Mouse (Mus musculus) heart, postnatal 4 days (tissue): ENCODE data around the gene Rere. TPM values are rescaled to one million over a fixed set of nuclear protein-coding genes. Genes with fewer than 3 reads are reported as not detected.
A peak's percentile ranks its signal among the peaks of the same experiment; 100 is the strongest.

Experiments
- DNase-seq: peaks from one replicate; pipeline ENCODE4 v3.0.0; 2021
- total RNA-seq, 2 experiments: library from RNA; stranded (reverse); gene quantifications; 2 replicates each; pipeline ENCODE4 v1.2.3; 2021

Gene Rere
- total RNA-seq, 2 experiments from 2014 or later = 70.0 to 72.5 TPM

DNA sequence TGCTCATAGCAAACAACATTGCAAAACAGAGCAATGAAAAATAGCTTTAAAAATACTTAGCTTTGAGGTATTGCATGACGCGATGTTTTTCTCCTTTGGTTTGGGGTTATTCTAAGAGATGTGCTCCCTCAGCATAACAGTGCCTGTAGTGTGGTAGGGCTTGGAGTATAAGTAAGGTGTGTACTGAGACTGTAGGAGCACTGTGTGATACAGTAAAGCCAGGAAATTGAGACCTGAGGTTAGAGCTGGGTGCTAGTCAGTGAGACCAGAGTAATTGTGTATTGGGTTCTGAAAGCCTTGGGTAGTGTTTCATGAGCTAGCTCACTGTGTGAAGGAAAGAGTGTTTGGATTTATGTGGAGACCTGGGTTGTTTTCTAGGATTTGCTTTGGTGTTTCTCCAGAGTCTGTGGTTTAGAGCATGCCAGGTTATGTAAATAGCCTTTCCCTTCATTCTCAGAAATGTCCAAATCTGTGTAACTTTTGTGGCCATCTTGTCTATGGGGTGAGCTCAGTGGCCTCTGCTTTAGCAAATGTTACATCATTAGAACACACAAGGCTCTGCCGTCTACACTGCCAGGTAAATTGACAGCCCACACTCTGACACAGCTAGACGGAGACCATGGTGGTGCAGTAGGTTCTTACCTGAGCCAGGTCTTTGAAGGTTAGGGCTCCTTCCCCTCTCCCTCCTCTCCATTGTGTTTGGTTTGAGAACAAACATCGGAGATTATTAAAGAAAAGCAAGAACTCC lies 152.6 kb downstream of the Rere start:
- no peak for DNase-seq

DNA sequence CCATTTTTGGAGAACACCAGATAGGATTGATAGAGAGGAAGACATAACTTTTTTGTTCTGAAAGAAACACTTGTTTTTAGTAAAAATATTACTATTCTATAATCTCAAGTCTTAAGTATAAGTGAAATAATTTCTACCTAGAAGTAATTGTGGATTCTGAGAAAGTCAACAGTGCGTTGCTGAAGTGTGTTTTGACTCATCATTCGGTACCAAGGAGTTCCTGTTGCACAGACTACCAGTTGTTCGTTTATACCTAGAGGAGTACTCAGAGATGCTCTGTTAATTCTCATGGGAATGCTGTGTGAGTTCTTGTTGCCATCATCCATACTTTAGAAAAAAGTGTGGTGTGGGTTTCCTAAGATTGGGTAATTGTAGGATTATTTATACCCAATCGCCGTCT lies 154.1 kb downstream of the Rere start:
- no peak for DNase-seq

DNA sequence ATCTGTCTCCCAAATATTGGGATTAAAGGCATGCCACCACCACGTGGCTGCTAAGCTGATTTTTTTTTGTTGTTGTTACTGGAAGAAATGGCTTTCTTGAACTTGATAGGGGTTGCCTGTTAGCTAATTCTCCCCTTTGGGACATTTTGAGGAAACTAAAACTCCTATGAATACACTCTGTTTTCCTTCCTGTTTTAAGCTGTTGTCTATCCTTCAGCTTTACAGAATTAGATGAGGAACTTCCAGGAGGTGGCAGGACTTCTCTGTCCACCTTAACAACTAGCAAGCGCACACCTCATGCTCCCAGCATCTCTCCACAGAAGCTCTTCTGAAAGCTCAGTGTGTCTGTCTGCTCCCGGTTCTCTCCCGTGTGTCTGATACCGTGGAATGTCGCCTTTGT lies 157.2 kb downstream of the Rere start:
- DNase-seq = no peak

DNA sequence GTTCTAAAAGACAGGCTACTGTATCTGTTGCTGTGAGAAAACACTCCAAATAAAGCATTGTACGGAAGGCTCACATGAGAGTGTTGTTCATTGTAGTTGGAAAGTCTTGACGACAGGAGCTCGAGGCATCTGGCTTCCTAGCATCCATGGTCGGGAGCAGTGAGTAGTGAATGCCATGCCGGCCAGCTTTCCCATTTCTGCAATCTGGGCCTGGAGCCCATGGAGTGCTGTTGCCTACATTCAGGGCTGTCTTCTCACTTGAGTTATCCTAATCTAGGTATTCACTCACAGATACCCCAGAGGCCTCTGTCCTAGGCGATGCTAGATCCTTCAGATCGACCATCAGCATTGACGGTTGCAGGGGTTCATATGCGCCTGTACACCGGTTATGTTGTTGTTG lies 160.5 kb downstream of the Rere start:
- no peak for DNase-seq

DNA sequence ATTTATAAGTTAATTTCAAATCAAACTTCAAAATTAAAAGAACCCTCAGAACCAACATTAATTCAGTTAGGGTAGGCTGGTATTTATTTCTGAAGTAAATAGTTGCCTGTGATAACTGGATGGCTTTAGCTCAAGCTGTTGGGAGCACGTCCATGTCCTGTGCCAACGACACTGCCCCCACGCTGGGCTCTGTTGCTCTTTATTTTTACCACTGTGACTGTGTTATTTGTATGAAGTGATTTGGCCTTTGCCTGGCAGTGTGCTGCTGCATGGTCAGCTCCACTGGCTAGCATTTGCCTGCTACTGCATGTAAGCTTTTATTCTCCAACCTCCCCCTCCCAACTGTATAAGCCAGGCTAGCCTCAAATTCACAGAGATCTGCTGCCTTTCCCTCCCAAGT lies 162.6 kb downstream of the Rere start:
- peak; percentile 40 for DNase-seq

DNA sequence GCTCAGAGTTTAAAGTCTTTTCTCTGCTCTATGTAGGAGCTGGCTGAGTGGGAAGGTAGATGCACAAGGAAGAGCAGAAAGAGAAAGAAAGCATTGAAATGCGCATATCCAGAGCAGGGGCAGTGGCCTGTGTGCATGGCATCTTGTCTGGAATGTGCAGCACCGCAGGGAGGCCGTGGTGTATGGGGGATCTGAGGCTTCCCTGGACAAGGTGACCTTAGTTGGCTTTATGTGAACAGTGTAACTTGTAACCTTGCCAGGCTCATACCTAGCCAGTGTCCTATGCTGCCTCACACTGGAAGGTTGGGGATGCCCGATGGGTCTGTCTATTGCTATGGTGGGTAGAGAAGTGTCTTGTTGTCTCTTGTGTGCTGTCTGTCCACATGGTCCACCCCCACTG lies 165.2 kb downstream of the Rere start:
- peak; percentile 45 for DNase-seq

DNA sequence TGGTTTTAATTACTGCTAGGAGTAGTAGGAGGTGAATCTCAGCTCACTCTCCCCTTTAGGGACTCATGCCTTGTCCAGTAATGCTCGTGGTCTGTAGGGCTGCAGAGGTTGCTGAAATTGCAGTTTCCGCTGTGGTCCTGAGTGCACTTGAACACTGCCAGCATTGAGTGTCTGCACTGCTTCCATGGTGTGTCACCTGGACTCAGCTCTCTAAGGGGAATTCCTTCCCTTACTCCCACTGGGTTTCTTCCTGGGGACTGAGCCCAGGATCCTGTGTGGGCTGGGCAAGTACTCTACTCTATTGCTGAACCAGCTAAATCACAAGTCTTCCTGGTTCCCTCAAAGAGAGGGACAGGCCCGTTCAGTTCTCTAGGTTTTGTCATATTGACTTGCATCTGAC lies 166.1 kb downstream of the Rere start:
- DNase-seq = no peak

DNA sequence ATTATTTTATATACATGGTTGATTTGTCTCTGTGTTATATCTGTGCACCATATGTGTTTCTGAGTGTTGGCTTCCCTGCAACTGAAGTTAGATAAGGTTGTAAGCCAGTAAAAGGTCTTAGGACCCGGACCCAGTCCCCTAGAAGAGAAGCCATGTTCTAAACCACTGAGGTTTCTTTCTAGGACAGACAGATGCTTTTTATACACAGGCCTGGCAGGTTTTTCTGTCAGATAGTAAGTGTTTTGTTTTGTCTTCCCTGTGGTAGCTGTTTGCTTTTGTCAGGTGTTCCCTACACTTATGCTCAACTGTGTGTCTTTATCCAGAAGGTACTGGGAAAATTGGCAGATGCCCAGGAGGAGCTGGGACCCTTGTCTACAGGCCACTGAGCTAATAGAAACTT lies 167.0 kb downstream of the Rere start:
- no peak for DNase-seq

DNA sequence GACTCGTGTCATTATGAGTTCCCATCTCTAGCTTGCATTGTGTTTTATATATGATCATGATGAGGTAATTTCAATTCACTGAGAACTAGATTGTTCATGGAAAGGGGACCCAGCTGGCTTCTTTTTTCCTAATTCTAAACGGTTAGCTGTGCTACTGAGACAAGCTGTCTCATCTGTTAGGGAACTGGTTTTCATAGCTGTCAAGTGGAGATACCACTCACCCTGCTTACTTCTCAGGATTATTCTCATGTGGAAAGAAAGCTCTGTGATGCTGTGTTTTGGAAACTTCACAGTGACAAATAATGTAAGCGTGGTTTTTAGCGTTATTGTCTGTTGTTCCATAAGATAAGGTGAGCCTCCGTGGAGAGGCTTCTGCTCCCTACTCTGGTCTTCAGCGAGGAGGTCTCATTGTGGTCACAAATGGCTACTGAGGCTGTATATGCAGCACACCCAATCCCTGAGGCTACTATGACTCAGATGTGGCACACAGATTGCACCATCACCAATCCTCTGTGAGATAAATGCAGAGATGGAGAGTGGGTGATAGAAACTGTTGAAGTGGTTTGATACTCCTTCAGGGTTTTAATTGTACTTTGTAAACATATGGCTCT lies 168.7 kb downstream of the Rere start:
- no peak for DNase-seq

DNA sequence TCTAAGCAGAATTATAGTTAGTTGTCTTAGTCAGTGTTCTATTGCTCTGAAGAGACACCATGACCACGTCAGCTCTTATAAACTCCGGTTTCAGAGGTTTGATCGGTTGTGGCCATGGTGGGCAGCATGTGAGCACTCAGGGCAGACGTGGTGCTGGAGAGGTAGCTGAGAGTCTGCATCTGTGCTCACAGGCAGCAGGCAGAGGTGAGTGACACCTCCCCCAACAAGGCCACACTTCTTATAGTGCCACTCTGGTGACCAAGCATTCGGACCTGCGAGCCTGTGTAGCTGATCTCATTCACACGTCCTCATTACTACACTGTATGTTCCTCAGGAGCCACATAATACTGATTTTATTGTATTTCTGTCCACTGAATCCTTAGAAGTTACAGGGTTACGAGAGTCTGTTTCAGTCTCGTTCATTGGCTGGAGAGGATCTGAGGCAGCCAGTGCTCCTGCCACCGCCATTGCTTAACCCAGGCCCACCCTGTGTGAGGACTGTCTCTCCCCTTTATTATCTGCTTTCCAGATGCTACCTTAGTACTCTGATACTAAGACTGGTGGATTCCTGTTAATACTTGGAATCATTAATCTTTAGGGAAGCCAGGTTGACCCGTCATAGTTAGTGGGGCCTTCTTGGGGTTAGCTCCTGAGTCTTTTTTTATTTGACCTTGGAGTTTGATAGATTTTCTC lies 170.9 kb downstream of the Rere start:
- no peak for DNase-seq

DNA sequence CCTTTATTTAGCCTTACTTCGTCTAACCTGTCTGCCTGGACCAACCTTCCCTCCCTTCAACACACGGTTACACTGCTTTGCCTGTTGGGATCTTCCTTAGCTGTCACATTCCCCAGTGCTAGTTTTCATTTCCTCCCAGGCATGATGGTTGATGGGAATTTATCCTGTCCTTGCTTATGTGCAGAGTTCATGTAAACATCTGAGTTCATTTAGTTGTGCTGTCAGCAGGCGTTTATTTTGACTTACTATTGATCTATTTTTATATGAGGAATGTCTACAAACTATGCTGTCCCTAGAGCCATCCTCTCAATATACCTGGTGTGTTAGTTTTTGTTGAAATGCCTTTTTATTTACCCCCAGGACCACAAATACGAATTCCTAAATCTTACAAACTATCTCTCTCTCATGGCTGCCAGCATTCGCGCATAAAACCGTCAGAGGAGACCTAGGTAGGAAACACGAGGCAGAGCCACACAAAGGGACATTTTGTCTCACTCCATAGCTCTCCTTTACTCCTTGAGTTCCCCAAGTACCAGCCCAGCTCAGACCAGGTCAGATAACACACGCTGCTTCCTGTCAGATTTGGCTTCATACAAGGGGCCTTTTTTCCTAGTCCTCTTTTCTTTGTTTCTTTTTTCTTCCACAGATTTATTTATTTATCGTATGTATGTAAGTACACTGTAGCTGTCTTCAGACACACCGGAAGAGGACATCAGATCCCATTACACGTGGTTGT lies 173.3 kb downstream of the Rere start:
- DNase-seq = no peak

DNA sequence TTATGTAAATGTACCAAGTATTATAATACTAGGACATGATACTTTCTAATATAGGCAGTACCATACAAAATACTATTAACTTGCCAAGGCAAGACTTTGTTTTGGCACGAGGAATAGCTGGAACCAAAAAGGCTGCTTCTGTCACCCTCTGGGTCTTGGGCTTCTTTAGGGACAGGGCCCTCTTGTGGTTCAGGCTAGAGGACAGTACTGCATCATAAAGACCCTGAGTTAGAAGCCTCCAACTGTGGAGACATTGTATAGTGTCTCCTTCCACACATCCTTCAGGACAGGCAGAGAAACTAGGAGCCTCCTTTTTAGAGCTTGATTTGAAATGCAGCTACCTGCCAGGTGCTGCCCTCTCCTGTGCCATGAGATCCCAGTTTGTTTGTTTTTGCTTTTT lies 174.3 kb downstream of the Rere start:
- DNase-seq = no peak

DNA sequence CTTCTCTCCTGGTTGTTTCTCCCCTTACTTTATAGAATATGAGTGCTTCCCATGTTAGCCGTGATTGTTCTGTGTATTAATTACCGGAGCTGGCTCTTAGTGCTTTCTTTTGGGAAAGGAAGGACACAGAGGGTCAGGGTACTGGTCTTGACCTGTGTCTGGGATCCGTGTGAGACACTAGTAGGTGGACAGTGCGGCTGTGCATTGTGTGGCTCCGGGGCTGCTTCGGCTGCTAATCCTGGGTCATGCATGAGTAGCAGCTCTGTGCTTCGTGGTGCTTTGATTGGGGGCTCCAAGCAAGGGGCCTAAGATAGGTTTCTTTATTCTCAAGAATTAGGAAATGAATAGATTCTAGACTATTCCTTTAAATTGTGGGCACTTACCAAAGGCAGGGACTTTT lies 175.0 kb downstream of the Rere start:
- no peak for DNase-seq

DNA sequence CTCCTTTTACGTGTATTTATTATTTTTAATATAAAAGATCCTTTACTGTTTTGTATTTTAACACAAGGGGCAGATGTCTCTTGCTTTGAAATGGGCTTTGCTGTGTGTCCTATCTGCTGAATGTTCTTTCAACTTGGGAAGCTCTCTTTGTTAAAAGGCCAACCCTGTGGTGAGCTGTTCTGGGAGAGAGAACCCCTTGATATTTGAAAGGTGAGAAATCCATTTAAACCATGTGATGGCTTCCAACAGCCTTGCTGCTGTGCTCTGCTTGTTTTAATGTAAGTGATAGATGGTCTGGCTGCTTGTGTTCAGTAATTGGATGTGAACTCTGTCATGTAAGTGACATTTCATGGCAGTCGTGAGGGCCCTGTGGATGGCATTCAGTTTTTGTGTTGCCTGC lies 175.4 kb downstream of the Rere start:
- no peak for DNase-seq

DNA sequence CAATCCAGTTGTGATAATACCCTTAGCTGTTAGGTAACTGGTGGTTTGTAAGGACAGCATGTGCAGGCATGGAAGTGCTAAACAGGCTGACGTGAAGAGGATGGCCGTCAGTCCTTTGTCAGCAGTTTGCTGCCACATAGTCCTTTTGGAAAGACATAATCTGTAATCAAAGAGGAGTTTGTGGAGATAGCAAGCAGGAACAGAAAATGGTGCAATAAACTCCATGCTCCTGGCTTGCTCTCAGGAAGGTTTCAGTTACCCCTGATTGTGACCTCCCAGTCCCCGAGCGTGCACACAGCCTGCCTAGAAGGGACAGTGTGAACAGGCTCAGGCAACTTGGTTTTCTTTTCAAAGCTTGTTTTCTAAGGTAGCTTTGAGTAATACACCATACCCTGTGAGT lies 175.9 kb downstream of the Rere start:
- DNase-seq = no peak

DNA sequence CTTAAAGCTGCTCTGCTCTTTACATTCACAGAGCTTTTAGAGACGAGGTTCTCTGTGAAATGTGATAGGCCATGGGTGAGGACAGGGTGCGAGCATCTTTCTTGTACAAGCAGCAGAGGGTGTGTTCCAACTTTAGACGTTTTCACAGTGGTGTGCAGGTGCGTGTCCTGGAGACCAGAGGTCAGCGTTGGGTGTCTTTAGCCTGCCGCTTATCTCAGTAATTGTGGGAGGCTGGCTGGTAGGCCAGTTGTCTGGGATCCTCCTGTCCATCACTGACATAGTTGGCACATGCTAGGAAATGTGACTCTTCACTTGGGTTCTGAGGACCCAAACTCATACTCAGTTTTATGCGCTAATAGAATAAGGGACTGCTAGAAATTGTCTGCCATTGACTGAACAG lies 176.3 kb downstream of the Rere start:
- no peak for DNase-seq

DNA sequence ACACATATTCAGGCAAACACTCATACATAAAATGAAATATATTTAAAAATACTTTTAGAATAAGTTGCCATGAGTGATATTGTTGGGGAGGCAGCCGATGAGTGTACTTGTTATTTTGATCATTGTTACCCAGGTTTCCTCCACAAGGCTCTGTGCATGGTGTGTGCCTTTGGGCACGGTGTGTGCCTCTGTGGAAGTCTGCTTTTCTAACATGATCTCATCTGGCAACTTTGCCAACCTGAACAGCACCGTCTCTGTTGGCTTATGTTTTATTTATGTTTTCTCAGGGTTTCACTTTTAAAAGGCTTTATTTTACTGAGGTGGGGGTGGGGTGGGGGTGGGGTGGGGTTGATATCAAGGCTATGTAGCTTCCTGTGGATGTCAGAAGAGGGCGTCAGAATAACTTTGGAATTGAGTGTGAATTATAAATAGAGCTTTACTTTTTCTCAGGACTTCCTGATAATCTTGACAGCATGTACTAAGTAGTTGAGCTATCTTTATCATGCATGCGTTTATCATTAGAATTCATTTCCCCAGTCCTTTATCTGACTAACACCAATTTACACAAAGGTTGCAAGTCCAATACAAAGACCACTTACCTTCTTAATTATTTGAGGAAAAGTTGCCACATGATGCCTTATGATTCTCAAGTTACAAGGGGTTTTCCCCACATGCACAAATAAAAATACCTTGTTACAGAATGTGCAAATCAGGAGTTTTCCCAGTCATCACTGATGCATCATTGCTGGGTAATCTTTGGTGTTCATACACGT lies 177.8 kb downstream of the Rere start:
- no peak for DNase-seq

DNA sequence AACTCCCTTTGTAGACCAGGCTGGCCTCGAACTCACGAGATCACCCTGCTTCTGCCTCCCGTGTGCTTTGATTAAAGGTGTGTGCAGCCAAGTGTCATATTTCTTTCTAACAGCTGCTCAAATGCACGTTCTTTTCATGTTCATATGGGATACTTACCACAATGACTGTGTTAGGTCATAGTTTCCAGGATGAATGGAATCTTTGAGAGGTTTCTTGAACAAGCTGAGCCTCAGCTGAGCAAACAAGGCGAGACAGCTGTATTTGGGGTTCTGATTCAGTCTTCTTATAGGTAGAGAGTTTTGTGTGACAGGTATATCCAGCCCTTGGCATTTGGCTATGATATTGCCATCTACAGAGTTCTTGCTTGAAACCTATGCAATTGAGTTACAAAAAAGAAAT lies 179.0 kb downstream of the Rere start:
- DNase-seq = no peak

DNA sequence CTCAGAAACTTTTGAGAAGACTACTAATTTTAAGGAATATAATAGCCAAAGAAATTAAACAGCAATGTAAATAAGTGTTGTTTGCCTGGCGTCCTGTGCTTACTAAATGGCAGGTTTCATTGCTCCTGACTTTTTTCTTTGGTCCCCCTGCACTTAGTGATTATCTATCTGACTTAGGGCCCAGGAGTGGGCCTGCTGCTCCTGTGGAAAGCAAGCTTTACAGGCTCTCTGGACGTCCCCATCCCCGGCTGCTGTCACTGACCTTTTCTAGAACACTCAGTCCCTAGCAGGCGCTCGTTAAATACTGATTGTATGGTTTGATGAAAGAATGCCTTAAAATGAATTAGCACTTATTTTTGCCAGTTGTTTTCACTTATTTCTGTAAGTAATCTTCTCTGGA lies 179.6 kb downstream of the Rere start:
- no peak for DNase-seq

DNA sequence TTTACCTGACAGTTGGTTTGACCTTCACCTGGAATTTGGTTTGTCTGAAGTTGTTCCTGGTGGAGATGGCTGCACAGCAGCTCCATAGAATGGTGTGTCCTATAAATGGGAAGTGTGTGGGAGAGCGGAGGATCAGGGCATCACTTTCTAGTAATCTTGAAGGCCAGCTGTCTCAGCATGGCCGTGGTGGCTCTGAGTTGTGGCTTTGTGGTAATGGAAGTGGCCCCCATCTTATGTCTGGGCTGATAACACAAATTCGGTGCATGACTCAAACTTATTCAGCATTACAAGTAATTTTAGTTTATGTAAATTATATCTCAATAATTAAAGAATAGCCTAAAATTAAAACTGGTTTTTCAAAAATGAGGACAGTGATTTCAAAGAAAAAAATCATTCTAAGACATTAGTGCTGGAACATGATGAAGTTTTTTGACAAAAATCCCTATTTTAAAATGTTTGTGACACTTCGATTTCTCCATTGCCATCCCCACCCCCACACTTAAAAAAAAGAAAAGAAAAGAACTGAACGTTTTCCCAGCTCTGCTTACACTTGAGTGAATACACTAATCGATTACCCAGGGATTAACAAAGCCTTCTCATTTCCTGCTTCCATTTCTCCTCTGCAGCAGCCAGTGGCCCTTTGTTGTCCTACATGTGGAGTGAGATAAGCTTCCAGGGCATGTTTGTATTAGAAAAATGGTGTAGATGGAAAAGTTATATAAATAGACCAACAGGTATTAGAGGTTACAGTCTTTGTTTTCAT lies 180.2 kb downstream of the Rere start:
- DNase-seq = no peak

DNA sequence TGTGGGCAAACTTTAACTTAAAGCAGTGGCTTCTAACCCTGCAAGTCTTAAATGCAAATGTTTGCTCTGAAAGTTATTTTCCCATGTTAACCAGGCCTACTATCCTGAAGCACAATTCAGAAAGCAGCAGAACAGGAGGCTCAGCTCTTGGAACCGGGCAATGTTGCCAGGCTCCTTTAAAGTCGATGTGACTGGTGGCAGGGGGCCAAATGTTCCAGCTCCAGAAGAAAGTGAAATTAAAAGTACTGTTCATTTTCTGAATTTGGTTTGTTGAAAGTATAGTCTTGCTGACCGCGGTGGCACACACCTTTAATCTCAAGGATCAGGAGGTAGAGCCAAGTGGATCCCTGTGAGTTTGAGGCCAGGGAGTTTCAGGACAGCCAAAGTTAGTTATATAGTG lies 180.9 kb downstream of the Rere start:
- DNase-seq = peak; percentile 73

DNA sequence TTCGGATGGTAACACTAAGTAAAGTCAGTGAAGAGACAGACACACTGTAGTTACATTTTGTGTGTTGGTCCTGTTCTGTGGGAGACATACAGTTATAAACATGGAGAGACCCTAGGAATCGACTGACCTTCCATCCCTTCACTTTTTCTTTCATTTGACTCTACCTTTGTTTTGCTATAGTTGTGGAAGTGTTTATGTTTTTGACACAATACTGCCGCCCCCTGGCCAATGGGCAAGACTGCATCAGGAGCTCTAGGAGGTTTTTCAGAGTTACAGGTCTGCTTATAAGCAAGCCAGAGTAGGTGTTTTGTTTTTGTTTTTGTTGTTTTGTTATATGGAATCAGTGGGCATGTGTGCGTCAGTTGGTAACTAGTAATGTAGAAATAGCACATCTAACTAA lies 184.3 kb downstream of the Rere start:
- DNase-seq = peak; percentile 74
